Mouse (Mus musculus) adrenal gland, postnatal 36 days (tissue): ENCODE data around the gene Slc44a1. TPM values are rescaled to one million over a fixed set of nuclear protein-coding genes. Genes with fewer than 3 reads are reported as not detected.
A peak's percentile ranks its signal among the peaks of the same experiment; 100 is the strongest.

Experiments
- DNase-seq, 2 experiments: peaks; one replicate each; pipeline ENCODE4 v3.0.0; 2021; ENCODE audit warnings: mixed read lengths in 1 of 2
- total RNA-seq, 2 experiments: library from RNA; stranded (reverse); gene quantifications; 2 replicates each; pipeline ENCODE4 v1.2.3; 2021

Slc44a1 gene
- total RNA-seq, 2 experiments from 2014 or later: 111 to 116 TPM

DNA sequence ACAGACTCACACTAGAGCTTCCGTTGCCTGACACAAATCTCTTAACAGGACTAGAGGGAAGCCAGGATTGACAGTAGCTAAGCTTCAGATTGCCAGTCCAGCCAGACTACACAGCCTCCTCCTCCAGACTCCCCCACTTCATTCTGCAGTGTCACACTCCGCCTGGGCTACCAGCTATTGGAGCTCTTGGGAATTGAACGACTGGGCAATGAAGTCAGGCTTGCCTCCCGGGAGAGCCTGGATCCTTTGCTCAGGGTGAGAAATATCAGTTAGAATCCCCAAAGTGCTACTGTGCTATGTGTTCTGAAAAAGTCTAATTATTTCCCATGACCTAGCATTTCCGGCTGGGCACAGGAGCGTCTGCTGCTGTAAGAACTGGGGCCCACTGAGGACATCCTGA is 9.7 kb upstream of the Slc44a1 start:
- DNase-seq: no peak

DNA sequence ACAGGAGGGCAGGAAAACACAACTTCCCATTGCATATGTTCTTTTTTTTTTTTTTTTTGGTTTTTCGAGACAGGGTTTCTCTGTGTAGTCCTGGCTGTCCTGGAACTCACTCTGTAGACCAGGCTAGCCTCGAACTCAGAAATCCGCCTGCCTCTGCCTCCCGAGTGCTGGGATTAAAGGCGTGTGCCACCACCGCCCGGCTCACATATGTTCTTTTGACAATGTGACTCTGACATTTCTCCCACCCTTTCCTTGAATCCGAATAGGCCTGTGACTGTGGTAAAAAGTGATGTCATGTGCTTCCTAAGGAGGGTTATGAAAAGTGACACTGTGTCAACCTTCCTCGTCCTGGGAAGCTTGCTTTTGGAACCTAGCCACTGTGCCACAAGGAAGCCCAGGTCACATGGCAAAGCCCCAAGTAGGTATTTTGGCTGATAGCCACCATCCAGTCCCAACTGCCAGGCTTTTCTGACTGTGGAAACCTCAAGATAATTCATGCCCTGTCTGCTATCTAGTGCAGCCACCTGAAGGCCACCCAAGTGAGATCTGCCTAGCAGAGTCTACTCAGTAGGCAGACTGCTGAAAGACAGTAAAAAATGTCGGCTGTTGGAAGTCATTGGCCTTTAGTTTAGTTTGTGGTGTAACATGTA is 8.5 kb upstream of the Slc44a1 start:
- peak; percentile 22 to 47 for DNase-seq

DNA sequence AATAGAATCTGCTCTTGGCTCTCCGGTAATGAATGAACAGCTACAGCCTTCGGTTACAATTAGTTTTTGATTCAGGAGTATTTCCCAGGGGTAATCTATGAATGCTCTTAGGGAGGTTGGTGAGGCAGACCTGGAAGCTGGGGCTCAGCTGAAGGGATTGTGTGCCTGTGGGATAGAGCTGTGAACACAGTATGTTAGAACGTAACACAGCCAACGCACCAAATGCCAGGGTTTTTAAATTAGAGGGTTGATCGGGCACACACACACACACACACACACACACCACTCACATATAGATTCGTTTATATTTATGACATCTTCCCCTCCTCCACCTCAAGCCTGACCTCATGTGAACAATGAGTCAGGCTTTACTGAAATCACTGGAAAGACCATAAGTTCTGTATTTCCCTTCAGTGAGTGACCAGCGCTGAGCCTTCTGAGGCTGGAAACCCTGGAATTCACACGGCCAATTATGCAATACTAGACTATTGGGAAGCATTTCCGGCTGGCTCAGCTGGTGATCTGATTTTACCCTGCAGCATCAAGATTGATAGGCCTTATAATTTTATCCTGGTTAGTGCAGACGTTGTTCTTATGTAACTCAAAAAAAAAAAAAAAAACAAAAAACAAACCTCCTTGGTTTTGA is 3.0 kb upstream of the Slc44a1 start:
- peak in 1 of 2 experiments; percentile 22 for DNase-seq

GRCm38 (mm10) chr4:53438386-53438785 is 1.8 kb upstream of the Slc44a1 start:
- DNase-seq: no peak

- no peak for DNase-seq
Observed at GRCm38 (mm10) chr4:53438836-53439480, 1.3 kb upstream of the Slc44a1 start.

- no peak for DNase-seq
Observed at GRCm38 (mm10) chr4:53439636-53440009, 590 bp upstream of the Slc44a1 start.

GRCm38 (mm10) chr4:53440816-53441571 is 781 bp downstream of the Slc44a1 start:
- peak; percentile 46 to 56 for DNase-seq

GRCm38 (mm10) chr4:53441683-53442082 is 1.5 kb downstream of the Slc44a1 start:
- no peak for DNase-seq

- DNase-seq: peak; percentile 35 to 36
Observed at GRCm38 (mm10) chr4:53446216-53446615, 6.0 kb downstream of the Slc44a1 start.

DNA sequence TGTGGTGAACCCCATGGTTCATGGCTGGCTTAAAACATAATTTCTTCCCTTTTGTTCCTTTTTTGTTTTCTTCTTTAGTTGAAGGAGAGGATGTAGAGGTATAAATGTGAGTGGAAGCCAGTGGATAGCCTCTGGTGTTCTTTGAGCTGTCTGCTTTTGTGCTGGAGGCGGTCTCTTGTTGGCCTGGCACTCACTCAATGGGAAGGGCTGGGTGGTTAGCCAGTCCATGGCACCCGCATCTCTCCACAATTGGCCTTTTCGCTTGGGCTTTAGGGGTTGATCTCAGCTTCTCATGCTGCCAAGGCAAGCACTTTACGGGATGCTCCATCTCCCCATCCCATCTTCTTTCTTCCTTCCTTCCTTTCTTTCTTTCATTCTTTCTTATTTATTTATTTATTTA is 7.6 kb downstream of the Slc44a1 start:
- DNase-seq: no peak

DNA sequence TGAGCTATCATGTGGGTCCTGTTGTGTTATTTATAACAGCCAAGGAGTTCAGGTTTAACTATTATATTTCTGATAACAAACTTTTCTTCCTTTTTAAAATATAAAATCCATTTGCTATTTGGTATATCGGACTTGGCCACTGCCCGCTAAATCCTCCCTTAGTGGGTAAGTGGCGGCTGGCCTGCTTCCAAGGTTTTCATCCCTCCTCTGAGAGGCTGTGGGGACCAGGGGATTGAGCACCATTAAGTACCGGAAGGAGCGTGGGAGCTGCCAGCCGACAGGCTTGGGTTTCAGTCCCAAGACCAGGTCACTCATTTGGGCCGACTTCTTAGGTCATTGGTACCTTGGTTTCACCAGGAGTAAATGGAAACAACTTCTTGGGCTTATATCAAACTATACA is 10.5 kb downstream of the Slc44a1 start:
- DNase-seq: no peak

- peak; percentile 61 to 74 for DNase-seq
Observed at GRCm38 (mm10) chr4:53451887-53452286, 11.7 kb downstream of the Slc44a1 start.

GRCm38 (mm10) chr4:53452457-53452856 is 12.2 kb downstream of the Slc44a1 start:
- DNase-seq: no peak

- DNase-seq: no peak
Observed at GRCm38 (mm10) chr4:53452976-53453889, 13.0 kb downstream of the Slc44a1 start.

GRCm38 (mm10) chr4:53455885-53456284 is 15.7 kb downstream of the Slc44a1 start:
- DNase-seq: peak in 1 of 2 experiments; percentile 35

DNA sequence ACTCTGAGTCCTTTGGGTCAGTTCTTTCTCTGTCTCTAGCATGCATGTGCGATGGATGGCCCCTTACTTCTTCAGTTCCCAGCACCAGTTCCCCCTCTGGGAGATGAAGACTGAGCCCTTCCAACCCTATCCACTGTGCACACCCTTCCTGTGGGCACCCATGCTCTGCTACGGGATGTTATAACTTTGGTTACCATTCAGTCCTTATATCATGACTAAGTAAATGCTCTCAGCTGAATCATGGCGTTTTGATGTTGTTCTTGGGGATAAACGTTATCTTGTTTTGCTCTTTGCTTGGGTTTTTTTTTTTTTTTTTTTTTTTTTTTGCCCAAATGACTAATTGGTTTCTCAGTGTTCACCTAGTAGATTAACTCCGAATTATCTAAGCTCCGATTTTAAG is 16.4 kb downstream of the Slc44a1 start:
- peak in 1 of 2 experiments; percentile 24 for DNase-seq

DNA sequence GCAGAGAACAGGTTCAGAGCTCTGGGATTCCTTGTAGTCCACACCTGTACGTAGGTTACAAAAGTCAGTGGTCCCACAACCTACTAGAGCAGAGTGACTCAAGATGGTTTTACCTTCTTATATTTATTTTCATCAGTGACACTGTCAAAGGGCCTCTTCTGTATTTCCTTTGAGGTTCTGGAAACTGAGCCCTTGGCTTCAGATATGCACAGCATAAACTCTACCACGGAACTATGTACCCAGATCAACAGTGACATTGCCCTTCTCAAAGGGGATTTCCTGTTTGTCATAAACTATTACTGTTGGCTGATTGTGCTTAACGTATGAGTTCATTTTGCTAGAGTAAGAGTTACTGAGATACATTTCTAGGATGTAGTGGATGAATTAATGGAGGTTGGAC is 18.3 kb downstream of the Slc44a1 start:
- DNase-seq: no peak

- DNase-seq: no peak
Observed at GRCm38 (mm10) chr4:53459697-53460096, 19.5 kb downstream of the Slc44a1 start.

- DNase-seq: no peak
Observed at GRCm38 (mm10) chr4:53461026-53461425, 20.8 kb downstream of the Slc44a1 start.

- no peak for DNase-seq
Observed at GRCm38 (mm10) chr4:53462069-53462468, 21.9 kb downstream of the Slc44a1 start.

GRCm38 (mm10) chr4:53462505-53463251 is 22.5 kb downstream of the Slc44a1 start:
- peak; percentile 32 to 56 for DNase-seq
